Mouse (Mus musculus) forebrain, embryonic 10.5 days (tissue): ENCODE measurements at regions not wholly inside any gene's neighbourhood (a gene's known extent, or its start where the extent isn't known, plus 50 kb on each side); places are given as distances from the start of the nearest gene placed in this dataset.

Experiments used
- DNase-seq: peaks from one replicate; pipeline ENCODE4 v3.0.0-alpha.2; 2017; ENCODE audit warnings: low spot score; ENCODE audit errors: extremely low spot score
- H3K27ac ChIP-seq: fragments of 300-500 bp; sonication (generic); 2 replicates; pipeline ENCODE4 v1.5.1; 2016; ENCODE audit warnings: mild to moderate bottlenecking
- H3K27me3 ChIP-seq: fragments of 300-500 bp; sonication (generic); 2 replicates; pipeline ENCODE4 v1.6.1; 2016; ENCODE audit warnings: mild to moderate bottlenecking; ENCODE audit not compliant: poor library complexity, severe bottlenecking
- H3K36me3 ChIP-seq: fragments of 300-500 bp; sonication (generic); replicated peaks from 2 replicates; pipeline ENCODE4 v1.6.1; 2016; ENCODE audit warnings: mild to moderate bottlenecking, moderate library complexity
- H3K4me1 ChIP-seq: fragments of 300-500 bp; sonication (generic); 2 replicates; pipeline ENCODE4 v1.6.1; 2016
- H3K4me3 ChIP-seq: fragments of 300-500 bp; sonication (generic); 2 replicates; pipeline ENCODE4 v1.5.1; 2016; ENCODE audit warnings: mild to moderate bottlenecking, moderate library complexity
- H3K9me3 ChIP-seq: fragments of 300-500 bp; sonication (generic); 2 replicates; pipeline ENCODE4 v1.6.1; 2016; ENCODE audit warnings: mild to moderate bottlenecking, moderate library complexity
- WGBS: fragments of 180-500 bp; shearing (Covaris S2); methylation state at CpG from one replicate; pipeline ENCODE4 v1.1.7; 2016; 5-methylcytosine and 5-hydroxymethylcytosine counted together

DNA sequence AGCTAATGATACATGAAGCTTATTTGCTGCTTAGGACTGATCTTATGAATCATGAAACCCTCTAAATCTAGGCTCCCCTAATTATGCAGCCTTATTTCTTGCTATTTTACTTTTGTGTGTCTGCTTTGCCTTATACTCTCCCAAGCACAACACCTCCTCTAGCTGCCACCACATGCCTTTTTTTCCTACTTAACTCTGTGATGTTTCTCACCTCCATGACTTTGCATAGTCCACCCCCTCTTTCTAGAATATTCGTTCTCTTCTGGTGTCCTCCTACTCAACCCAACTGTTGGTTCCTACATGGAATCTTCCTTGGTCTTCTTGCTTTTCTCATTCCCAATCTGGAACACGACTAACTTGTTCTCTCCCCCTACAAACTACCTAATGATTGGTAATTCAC lies 456.7 kb downstream of the Gm21750 start:
- H3K27ac ChIP-seq: no peak overlapping the region
- no peaks in the 10 kb centered on the region for H3K9me3 ChIP-seq
- H3K27me3 ChIP-seq: no peaks in the 10 kb centered on the region
- no peaks in the 10 kb centered on the region for H3K4me1 ChIP-seq
- no peak overlapping the region for H3K4me3 ChIP-seq
- H3K36me3 ChIP-seq: no peaks in the 10 kb centered on the region
- DNase-seq: no peak
- 80% methylated on average over 2 of the region's 2 CpGs for WGBS

- Histone ChIP-seq H3K27ac (no peak overlapping the region), H3K36me3 (no peaks in the 10 kb centered on the region), H3K27me3 (no peaks in the 10 kb centered on the region), H3K9me3 (no peaks in the 10 kb centered on the region), H3K4me1 (no peaks in the 10 kb centered on the region), H3K4me3 (no peak overlapping the region)
- no peak for DNase-seq
- WGBS: 87% methylated on average over 4 of the region's 4 CpGs
Observed at GRCm38 (mm10) chr14:74145202-74145700, 484.2 kb downstream of the Gm21750 start.

DNA sequence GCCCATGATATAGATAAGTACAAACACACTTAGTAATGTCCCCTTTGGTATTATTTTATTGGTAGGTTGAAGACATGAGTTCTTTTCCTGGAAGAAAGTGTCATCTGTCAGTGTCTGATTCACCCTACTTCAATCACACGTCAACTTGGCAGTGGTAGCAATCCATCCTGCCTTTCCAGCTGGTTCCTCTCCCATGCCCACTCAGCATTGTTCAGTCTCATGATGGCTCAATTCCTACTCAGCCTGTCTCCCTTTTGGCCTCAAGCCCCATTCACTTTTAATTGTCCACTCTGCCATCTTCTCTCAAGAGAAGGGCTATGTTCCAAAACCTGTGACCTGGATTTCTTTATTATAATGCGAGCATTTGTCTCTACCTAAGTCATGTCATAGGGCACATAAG lies 474.4 kb upstream of the Htr2a start:
- no peak for DNase-seq

GRCm38 (mm10) chr14:74169131-74169875 lies 471.3 kb upstream of the Htr2a start:
- H3K36me3 ChIP-seq: no peaks in the 10 kb centered on the region
- no peak for DNase-seq
- H3K4me1 ChIP-seq: no peaks in the 10 kb centered on the region
- WGBS: 95% methylated on average over 2 of the region's 2 CpGs
- H3K27ac ChIP-seq: no peak overlapping the region
- no peaks in the 10 kb centered on the region for H3K27me3 ChIP-seq
- no peak overlapping the region for H3K4me3 ChIP-seq
- no peaks in the 10 kb centered on the region for H3K9me3 ChIP-seq

More for the DNA sequence above, 474.4 kb upstream of the Htr2a start:
- Histone ChIP-seq H3K4me3 (no peak overlapping the region), H3K9me3 (no peaks in the 10 kb centered on the region), H3K4me1 (no peaks in the 10 kb centered on the region), H3K27me3 (no peaks in the 10 kb centered on the region), H3K36me3 (no peaks in the 10 kb centered on the region), H3K27ac (no peak overlapping the region)
- 91% methylated on average over 2 of the region's 2 CpGs for WGBS

DNA sequence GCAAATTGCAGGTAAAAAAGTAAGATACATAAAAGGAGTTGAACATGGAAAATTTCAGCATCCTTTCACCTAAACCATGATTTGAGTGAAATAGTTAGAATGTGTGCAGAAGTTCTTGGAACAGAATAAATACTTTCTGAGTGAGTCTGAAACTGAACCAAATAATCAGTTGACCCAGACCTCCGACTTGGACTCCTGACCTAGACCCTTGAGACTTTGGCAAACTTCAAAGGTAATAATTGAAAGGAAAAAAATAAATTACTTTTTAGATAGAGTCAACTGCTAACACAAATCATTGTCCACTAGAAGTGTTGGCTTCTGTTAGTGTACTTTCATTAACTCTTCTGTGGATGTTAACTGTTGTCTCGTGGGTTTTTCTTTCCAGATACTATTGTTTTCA lies 460.6 kb upstream of the Htr2a start:
- 87% methylated on average over 2 of the region's 2 CpGs for WGBS
- H3K36me3 ChIP-seq: no peaks in the 10 kb centered on the region
- no peaks in the 10 kb centered on the region for H3K27me3 ChIP-seq
- no peaks in the 10 kb centered on the region for H3K4me1 ChIP-seq
- H3K4me3 ChIP-seq: no peak overlapping the region
- no peaks in the 10 kb centered on the region for H3K9me3 ChIP-seq
- no peak overlapping the region for H3K27ac ChIP-seq
- no peak for DNase-seq

DNA sequence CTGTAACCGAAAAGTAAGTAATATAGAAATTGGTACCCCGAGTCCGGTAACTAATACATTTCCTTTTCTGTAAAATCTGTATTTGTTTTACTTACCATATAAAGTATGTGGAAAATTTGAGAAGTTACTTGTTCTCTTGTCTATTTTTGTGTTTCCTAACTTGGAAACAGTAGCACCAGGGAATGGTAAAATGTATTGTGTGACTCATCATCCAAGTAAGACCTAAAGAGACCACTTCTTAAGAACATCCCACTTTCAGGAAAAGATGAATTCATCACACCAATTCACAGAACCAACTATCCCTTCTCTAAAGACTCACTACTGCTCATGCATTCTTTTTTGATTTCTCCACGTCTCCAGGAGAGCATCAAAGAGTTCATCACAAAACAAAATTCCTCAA lies 457.6 kb upstream of the Htr2a start:
- no peak overlapping the region for H3K4me3 ChIP-seq
- 91% methylated on average over 4 of the region's 4 CpGs for WGBS
- no peaks in the 10 kb centered on the region for H3K9me3 ChIP-seq
- H3K4me1 ChIP-seq: no peaks in the 10 kb centered on the region
- no peaks in the 10 kb centered on the region for H3K36me3 ChIP-seq
- no peaks in the 10 kb centered on the region for H3K27me3 ChIP-seq
- no peak for DNase-seq
- no peak overlapping the region for H3K27ac ChIP-seq

- no peak for DNase-seq
- no peaks in the 10 kb centered on the region for H3K27me3 ChIP-seq
- no peaks in the 10 kb centered on the region for H3K4me1 ChIP-seq
- no peak overlapping the region for H3K4me3 ChIP-seq
- H3K36me3 ChIP-seq: no peaks in the 10 kb centered on the region
- no peak overlapping the region for H3K27ac ChIP-seq
- H3K9me3 ChIP-seq: no peaks in the 10 kb centered on the region
- WGBS: 85% methylated on average over 2 of the region's 2 CpGs
Observed at GRCm38 (mm10) chr14:74201710-74202109, 438.9 kb upstream of the Htr2a start.

DNA sequence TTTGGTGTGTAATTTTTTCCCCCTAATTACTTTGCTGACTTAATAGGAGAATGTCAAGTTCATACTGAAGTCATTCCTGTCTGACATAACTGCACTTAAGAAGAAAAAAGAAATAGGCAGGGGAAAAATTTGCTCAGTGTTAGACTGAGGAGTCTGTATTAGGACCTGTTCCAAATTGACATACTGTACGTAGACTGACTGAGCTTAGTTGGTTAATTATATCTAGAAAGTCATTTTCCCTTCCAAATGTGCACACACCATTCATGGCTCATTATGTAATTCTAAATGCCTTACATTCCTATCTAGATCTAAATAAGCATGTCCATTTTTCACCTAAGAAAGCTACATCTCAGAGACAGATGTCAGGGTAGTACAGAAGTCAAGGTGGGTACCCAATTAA lies 435.6 kb upstream of the Htr2a start:
- no peaks in the 10 kb centered on the region for H3K4me1 ChIP-seq
- no peaks in the 10 kb centered on the region for H3K36me3 ChIP-seq
- no peak overlapping the region for H3K27ac ChIP-seq
- H3K27me3 ChIP-seq: no peaks in the 10 kb centered on the region
- WGBS: 84% methylated on average over 1 of the region's 1 CpGs
- no peaks in the 10 kb centered on the region for H3K9me3 ChIP-seq
- no peak for DNase-seq
- no peak overlapping the region for H3K4me3 ChIP-seq

- DNase-seq: no peak
- WGBS: 87% methylated on average over 2 of the region's 2 CpGs
- no peaks in the 10 kb centered on the region for H3K9me3 ChIP-seq
- H3K4me3 ChIP-seq: no peak overlapping the region
- no peaks in the 10 kb centered on the region for H3K4me1 ChIP-seq
- no peak overlapping the region for H3K27ac ChIP-seq
- no peaks in the 10 kb centered on the region for H3K27me3 ChIP-seq
- no peaks in the 10 kb centered on the region for H3K36me3 ChIP-seq
Observed at GRCm38 (mm10) chr14:74217914-74218446, 422.7 kb upstream of the Htr2a start.

GRCm38 (mm10) chr14:74219761-74220160 lies 420.9 kb upstream of the Htr2a start:
- DNase-seq: no peak
- no peak overlapping the region for H3K4me3 ChIP-seq
- no peaks in the 10 kb centered on the region for H3K27me3 ChIP-seq
- H3K27ac ChIP-seq: no peak overlapping the region
- H3K36me3 ChIP-seq: no peaks in the 10 kb centered on the region
- H3K9me3 ChIP-seq: no peaks in the 10 kb centered on the region
- 85% methylated on average over 3 of the region's 3 CpGs for WGBS
- H3K4me1 ChIP-seq: no peaks in the 10 kb centered on the region

- Histone ChIP-seq H3K27me3 (no peaks in the 10 kb centered on the region), H3K9me3 (no peaks in the 10 kb centered on the region), H3K4me3 (no peak overlapping the region), H3K4me1 (no peaks in the 10 kb centered on the region), H3K36me3 (no peaks in the 10 kb centered on the region), H3K27ac (no peak overlapping the region)
- 78% methylated on average over 1 of the region's 1 CpGs for WGBS
- no peak for DNase-seq
Observed at GRCm38 (mm10) chr14:74222093-74222492, 418.5 kb upstream of the Htr2a start.

- no peak for DNase-seq
Observed at GRCm38 (mm10) chr14:74229560-74230187, 411.0 kb upstream of the Htr2a start.

GRCm38 (mm10) chr14:74240212-74240611 lies 400.4 kb upstream of the Htr2a start:
- Histone ChIP-seq H3K4me1 (no peaks in the 10 kb centered on the region), H3K27me3 (no peaks in the 10 kb centered on the region), H3K9me3 (no peaks in the 10 kb centered on the region), H3K27ac (no peak overlapping the region), H3K36me3 (no peaks in the 10 kb centered on the region), H3K4me3 (no peak overlapping the region)
- 90% methylated on average over 2 of the region's 2 CpGs for WGBS
- no peak for DNase-seq

More at GRCm38 (mm10) chr14:74229560-74230187, 411.0 kb upstream of the Htr2a start:
- no peaks in the 10 kb centered on the region for H3K36me3 ChIP-seq
- H3K4me3 ChIP-seq: no peak overlapping the region
- no peaks in the 10 kb centered on the region for H3K4me1 ChIP-seq
- H3K27me3 ChIP-seq: no peaks in the 10 kb centered on the region
- H3K27ac ChIP-seq: no peak overlapping the region
- H3K9me3 ChIP-seq: no peaks in the 10 kb centered on the region
- WGBS: 74% methylated on average over 5 of the region's 5 CpGs
